Mouse (Mus musculus) layer of hippocampus, adult 11-12 months (tissue): ENCODE results near the gene Chrna10.
A peak's percentile ranks its signal among the peaks of the same experiment; 100 is the strongest.

Source experiments
- DNase-seq: peaks from one replicate; pipeline ENCODE4 v3.0.0; 2022; ENCODE audit warnings: low spot score

Gene Chrna10

GRCm38 (mm10) chr7:102081784-102082183, 34.8 kb downstream of the Chrna10 start:
- DNase-seq: no peak

- no peak for DNase-seq
These were observed 36.3 kb downstream of the Chrna10 start for GRCm38 (mm10) chr7:102080311-102080710.

- DNase-seq: peak; percentile 46
These were observed 38.1 kb downstream of the Chrna10 start for GRCm38 (mm10) chr7:102078517-102078916.

- no peak for DNase-seq
These were observed 39.8 kb downstream of the Chrna10 start for GRCm38 (mm10) chr7:102076714-102077296.

GRCm38 (mm10) chr7:102066363-102066762, 50.3 kb downstream of the Chrna10 start:
- no peak for DNase-seq

- peak; percentile 92 for DNase-seq
These were observed 51.4 kb downstream of the Chrna10 start, which contains the start of the genes Rnf121, Xndc1 and Xntrpc for GRCm38 (mm10) chr7:102065046-102065891. Gene Rnf121 (minus strand): TSS chr7:102065469. Gene Xndc1 (plus strand): TSS chr7:102065511. Gene Xntrpc (plus strand): TSS chr7:102065713.

GRCm38 (mm10) chr7:102064655-102065045, 52.0 kb downstream of the Chrna10 start:
- DNase-seq: no peak

- DNase-seq: no peak
These were observed 52.7 kb downstream of the Chrna10 start for GRCm38 (mm10) chr7:102063891-102064290.

- DNase-seq: no peak
These were observed 54.4 kb downstream of the Chrna10 start for GRCm38 (mm10) chr7:102062203-102062602.

GRCm38 (mm10) chr7:102061353-102061752, 55.3 kb downstream of the Chrna10 start:
- no peak for DNase-seq
